Mouse (Mus musculus) lung, postnatal 14 days (tissue): Measurements from ENCODE around the gene Rnf130.
"Not testable (repeated sequence)": the region's sequence is repeated elsewhere in the genome, so short reads cannot be mapped to it uniquely, and the experiment has no call there.

ENCODE experiments used
- DNase-seq: peaks from one replicate; pipeline ENCODE4 v3.0.0; 2021

Rnf130 gene

DNA sequence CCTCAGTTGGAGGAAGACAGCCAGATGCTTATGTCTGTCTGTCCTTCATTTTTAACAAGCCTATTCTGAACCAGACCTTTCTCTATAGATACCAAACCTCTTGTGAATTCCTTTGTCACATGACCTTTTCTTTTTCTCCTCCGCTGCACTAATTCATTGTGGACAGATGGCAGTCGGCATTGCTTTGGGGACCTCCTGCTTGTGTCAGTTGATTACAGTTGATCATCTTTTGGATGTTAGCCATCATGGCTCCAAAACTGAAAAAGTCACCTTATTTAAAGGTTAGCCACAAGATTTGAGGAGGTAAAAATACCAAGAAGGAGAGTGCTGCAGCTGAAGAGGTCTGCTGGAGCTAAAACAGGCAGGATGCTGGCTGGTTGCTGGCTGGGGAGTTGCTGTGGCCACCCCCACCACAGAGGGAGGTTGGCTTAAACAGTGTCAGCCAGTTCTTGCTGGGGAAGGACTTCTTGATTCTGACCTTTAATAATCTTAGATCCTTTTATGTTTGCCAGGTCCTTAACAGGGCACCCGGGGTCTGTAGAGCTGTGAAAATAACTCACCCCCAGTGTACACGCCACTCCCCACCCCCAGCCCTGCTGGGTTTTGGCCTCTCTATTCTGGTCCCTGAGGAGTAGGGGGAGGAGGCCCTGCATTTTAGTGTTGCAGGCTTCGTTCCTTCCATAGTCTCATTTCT lies 66.0 kb downstream of the Rnf130 start:
- no peak for DNase-seq

DNA sequence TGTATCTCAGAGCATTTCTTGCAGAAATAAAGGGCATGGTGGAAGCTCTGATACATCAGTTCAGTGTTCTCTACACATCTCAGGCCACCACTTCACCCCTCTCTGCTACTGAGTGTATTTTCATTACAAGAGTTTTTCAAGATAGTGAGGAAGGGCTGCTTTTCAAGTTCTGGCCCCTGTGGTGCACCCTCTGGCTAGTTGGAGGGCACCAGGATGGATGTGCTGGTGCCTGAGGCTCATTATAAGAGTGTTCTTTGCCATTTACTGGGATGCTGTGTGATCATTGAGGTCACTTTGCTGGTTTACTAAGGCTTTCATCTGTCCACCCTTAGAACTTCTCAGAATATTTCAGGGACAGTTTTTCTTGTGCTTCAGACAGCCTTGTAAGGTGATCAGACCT lies 66.5 kb downstream of the Rnf130 start:
- no peak for DNase-seq

DNA sequence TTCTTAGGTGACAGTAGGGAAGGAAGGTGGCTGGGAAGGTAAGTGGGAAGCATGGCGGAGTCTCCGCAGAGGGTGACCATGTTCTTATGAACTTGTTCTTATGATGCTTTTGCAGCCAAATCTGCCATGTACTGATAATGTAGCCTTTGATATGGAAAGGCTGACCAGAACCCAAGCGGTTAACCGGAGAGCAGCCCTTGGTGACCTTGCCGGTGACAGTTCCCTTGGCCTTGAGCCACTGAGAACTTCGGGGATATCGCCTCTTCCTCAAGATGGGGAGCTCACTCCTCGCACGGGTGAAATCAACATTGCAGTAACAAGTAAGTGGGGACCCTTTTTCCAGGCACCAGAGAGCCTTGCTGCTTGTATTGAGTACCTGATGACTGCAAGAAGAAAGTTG lies 70.5 kb downstream of the Rnf130 start:
- DNase-seq: no peak

DNA sequence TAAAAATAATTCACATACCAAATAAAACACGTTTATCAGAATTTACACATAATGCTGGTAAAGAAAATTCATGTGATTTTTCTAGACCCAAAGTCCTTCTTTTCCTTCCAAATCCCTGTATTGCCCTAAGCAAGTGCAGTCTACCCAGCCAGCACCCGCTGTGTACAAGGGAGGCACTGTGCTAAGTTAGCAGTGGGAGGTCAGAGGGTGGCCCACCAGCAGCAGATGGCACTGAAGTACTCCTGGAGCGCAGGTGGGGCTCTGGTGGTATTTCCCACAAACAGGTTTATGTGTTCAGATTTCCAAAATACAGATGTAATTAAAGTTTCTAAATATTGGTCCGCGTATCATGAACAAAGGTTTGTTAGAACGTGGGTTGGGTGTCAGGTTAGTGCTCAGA lies 71.9 kb downstream of the Rnf130 start:
- no peak for DNase-seq

DNA sequence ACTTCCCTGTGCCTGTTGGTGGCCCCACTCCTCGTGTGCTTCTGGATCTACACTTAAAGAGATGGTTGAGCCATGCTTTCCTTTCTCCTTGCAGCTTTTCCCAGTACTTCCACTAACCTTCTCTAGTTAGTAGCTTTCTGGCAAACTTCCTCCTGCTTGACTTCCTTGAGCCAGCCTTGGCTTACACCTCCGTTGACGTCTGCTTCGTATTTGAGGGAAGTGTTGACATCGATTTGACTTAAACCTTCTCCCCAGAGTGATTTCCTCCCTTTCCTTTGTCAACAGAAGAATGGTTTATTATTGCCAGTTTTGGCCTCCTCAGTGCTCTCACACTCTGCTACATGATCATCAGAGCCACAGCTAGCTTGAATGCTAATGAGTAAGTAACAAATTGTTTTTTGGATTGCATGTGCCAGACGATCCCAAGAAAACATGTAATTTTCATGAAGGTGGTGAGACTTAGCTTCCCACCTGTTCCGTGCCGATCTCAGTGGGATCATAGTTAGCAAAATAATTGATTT lies 73.9 kb downstream of the Rnf130 start:
- DNase-seq: no peak

DNA sequence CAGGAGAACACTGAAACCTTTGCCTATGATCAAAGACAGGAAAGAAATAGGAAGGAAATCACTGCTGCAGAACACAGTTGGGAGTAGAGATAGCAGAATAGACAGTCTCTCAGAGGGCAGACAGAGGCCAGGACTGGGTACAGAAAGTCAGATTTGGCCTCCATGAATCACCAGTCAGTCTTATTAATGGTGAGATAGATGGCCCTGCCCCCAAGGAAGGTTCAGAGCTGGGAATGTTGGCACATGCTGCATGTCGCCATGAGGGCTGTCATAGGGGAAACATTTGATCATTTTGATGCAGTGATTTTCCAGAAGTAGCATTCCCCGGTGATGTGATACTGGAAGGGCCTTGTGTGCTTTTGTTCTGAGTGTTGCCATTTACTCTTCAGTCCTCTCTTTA lies 74.5 kb downstream of the Rnf130 start:
- DNase-seq: no peak

DNA sequence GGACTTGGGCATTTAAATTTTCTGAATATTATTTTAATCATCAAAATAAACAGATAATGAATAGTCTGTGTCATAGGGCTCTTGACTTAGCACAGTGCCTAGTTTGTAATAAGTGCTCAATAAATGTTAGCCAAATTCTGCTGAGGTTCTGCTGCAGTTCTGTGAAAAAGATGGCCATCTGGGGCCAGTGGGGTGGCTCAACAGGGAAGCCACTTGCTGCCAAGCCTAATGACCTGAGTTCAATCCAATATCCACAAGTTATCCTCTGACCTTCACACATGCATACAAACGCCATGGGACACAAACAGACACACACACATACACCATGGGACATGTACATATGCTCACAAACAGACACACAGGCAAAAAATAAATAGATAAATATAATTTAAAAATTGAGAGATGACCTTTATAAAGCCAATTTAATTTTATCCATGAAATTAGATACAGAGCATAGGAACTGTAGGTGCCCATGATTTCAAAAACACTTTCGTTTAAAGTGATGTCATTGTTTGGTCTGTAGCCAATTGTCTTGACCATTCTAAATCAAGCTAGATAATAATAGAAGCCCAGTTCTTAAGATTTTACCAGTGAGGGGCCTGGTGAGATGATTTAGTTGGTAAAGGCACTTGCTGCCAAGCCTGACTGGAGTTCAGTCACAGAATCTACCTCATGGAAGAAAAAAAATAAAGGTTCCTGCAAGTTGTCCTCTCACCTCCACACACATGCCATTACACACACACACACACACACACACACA lies 75.6 kb downstream of the Rnf130 start:
- no peak for DNase-seq

DNA sequence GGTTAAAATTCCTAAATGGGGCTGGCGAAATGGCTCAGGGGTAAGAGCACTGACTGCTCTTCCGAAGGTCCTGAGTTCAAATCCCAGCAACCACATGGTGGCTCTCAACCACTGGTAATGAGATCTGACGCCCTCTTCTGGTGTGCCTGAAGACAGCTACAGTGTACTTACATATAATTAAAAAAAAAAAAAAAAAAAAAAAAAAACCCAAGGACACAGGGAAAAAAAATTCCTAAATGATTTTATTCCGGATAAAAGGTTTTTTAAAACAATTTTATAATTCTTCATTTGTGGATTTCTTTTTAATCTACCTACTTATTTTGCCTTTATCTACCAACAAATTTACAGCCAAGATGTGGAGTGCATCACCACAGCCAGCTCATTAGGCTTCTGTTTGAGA lies 76.8 kb downstream of the Rnf130 start:
- DNase-seq: not testable (repeated sequence)

DNA sequence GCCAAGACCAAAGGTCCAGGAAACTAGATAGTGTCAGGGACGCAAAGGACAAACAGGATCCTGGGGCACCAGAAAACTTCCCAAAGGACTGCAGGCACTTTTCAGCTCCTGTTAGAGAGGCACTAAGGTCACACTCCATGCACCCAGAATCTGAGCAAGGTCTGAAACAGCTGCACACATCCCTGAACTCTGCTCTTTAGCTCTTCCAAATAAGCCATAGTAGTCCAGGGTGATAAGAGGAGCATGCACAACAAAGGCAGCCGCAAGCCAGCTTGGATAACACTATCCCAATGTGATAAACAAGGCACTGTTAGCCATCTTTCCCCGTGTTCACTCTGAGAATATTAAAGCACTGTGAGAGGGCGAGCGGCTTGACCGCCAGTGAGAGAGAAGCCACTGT lies 78.9 kb downstream of the Rnf130 start:
- no peak for DNase-seq

DNA sequence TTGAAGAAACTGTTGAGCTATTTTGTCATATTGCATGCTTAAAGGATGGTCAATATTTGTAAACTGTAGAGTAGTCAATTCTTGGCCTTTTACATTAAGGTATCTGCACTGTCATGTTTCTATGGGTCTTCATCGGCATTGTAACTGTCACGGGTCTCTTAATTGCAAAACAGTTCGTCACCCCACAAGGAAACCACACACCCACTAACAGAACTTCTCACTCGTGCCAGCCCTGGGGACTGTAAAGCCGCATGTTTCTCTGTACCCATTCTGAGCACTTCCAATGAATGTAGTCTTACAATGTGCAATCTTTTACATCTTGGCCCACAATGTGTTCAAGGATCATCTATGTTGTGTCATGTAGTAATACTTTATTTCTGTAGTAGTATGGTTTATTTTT lies 80.1 kb downstream of the Rnf130 start:
- DNase-seq: no peak

DNA sequence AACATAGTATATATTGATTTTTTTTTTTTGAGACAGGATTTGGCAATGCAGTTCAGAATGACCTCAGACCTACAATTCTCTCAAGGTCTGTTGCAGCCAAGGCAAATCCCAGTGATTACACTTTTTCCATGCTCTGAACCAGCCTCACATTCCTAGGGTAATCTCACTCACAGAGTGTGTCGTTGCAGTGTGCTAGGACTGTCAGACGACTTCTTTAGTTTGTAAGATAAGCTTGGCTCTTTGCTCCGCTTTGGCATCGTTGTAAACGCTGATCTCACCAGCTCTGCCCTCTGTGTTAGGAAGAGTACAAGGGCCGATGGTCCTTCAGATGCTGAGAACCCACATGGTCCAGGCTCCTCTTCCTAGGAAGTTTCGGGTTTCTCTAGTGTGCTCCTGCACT lies 80.9 kb downstream of the Rnf130 start:
- DNase-seq: no peak

DNA sequence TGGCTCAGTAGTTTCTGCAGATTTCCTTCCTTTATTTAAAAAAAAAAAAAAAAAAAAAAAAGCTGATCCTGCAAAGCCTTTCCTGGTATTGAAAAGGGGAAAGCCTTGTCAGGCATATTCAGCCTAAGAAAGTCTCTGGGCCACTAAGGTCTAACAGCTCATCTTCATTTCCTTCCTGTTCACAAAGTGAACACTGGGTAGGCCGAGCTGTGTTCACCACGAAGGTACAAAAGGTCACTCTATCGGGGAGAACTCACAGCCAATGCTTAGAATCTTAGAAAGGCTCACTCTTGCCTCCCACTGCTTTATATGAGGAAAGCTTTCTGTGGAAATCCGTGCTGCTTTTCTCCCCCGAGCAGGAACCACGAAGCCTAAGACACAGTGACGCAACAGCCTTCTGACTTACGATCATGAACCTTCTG lies 83.7 kb downstream of the Rnf130 start:
- no peak for DNase-seq

DNA sequence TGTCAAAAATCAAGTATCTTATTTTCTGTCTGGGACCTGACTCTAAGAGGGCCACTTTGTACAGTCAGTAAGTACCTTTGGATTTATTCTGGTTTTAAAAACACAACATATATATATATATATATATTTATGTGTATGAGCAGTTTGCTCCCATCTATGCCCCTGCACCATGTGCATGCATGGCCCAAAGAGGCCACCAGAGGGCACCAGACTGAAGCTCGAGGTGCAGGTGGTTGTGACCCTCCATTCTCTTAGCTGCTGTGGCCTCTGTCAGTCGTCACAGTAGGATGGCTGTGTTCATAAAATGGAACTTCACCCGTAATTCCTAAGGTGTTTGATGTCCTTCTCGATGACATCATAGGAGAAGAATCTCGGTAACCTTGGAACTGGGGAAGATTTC lies 89.2 kb downstream of the Rnf130 start:
- peak; percentile 86 for DNase-seq

DNA sequence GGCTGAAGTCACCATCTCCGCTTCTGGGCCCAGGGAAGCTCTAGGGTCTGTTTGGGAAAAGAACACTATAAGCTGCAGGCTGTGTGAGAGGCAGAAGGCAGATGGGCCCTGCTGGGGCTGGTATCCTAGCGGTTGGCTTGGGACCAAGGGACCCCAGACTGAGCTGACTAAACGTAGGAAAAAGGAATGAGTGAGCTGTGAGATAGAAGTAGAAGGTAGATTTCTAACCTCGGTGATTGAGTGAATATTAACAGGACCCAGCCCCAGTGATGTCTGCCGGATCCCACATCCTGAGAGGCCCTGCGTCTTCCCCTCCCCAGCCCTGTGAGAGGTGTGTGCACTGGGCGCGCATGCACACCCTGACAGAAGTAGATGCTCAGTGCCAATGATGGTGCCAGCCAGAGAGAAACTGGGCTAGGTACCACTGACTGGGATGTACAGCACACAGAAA lies 97.5 kb downstream of the Rnf130 start:
- DNase-seq: no peak

DNA sequence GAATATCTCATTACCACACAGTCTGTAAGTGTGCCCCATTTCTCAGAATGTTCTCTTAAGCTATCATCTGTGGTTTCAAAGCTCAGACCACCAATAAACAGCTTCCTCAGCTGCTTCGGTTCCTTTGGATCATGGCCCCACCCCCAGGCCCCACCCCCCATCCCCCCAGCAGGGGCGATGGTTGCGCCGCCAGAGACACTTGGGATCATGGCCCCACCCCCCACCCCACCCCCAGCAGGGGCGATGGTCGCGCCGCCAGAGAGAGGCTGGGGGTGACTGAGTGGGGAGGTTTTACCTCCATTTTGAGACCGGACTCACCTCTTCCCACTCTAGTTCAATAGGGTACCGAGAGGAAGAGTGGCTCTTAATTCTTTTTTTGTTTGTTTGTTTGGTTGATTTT lies 102.6 kb downstream of the Rnf130 start:
- DNase-seq: no peak

DNA sequence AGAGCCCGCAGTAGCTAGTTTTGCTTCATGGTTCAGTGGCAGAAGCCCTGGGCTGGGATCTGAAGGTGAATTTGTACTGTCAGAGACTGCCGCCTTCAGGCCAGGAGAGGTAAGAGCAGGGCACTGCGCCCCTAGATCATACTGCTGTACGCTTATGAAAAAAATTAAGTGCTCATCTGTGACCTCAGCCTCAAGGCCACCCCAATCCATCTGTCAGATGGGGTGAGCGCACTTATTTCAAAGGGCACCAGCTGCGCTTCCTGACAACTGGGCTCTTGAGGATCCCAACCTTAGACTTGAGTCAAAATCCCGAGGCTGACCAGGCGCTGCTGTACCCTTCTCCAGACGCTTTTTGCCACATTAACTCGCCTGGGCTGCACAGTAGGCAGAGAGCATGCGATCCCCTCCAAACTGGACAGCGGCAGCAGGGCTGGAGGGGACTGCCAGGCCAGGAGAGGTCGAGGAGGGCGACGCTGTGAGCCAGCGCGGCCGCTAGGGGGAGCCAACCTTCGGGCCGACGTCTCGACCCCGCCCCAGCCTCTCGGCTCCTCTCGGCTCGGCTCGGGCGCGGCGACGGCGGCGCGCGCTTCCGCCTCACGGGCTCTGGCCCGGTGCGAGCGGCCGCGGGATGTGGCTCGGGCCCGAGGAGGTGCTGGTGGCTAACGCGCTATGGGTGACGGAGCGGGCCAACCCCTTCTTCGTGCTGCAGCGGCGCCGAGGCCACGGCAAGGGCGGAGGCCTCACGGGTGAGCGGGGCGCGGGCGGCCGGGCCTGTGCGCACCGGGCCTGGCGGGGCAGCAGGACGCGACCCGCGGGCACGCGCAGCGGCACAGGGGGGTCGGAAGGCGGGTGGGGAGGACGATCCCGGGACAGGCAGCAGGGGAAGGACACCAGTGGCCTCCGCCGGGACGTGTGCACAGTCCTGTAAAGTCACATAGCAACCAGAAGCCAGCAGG lies 105.9 kb downstream of the Rnf130 start, which contains the start of gene Tbc1d9b:
TSS of gene Tbc1d9b (plus strand) at position 586 of the 956 bp plus-strand sequence.
- peak; percentile 94 for DNase-seq

DNA sequence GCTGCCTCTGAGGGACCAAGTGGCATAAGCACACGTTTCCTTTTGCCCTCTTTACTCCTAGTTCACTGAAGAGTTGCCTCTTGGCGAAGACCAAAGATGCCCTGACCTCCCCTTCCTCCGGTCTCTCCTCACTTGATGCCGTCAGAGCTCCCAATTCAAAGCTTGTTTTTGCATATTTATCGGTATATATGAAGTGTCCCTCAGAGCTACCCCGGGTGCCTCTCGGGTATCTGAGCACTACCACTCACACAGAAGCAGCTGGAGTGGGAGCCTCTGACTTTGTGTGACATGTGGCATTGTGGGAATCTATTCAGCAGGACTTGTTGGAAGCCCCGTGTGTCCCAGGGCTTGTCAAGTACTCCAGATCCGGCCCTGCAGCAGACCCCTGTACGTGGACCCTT lies 106.7 kb downstream of the Rnf130 start:
- DNase-seq: no peak

DNA sequence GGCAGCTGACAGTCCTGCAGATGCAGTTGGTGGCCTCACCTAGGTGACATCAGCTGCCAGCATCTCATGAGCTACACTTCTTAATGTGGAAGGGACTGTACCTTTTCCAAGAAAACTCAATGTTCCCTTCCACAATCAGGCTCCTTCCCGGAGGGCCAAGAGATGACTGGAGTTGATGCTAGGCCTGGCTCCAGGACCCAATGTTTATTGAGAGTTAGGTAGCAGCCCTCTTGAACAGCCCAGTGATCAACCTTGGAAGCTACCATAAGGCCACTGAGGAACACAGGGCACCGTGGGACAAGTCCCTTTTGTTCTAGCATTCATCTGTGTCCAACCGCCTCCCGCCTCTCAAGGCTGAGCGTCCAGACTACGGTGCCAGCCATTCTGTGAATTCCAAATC lies 107.1 kb downstream of the Rnf130 start:
- no peak for DNase-seq

DNA sequence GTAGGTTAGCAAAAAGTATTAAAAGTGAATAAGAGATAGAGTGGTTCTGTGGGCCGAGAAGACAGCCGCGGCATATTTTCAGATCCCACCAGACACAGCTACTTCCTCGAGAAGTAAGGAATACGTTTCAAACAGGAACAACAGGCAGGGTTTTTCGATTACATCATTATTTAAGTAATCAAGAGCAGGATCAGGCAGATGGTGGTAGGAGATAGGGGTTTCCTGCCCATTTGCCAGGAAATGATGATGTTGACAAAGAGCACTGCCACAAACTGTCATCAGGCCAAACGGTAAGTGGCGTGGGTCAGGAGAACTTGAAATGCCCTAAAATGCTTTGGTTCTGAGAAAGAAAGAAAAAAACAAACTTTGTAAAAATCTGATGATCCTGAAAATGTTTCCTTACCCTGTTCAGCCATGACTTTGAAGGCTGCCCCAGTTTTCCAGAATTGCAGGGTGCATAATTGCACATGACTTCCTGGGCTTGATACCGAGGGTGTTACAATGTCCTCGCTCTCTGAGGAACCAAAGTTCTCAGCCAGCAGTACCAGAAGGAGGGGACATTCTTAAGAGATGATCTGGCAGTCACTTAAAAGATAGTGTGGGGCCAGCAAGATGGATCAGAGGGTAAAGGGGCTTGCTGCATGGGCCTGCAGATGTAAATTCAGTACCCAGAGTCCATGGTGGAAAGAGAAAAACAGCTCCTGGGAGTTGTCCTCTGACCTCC lies 109.2 kb downstream of the Rnf130 start:
- peak; percentile 34 for DNase-seq

DNA sequence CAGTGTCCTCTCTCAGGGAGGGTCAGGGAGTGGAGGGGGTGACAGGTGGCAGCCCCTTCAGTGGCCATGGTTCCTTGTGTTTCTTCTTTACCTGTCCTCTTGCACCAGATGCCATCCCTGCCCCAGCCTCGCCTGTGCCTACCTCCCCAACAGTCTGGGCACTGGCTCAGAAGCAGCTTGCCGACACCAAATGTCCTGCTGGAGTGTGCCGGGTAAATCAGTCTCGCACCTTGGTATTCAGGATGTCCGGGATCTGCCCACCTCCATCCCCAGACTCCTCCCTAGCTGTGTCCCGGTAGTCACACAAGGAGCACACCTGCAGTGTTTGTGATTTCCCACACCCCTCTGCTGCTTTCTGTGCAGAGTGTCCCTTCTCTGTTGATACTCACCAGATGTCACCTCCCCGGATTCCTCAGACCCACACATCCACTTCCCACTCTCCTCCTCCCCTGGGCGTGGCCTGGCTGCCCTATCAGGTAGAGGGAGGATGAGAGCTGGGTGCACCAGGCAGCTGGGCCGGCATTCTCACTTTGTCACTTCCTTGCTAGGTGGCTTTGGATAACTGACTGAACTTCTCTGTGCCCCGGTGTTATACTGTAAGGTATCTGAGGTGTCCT lies 113.2 kb downstream of the Rnf130 start:
- no peak for DNase-seq

DNA sequence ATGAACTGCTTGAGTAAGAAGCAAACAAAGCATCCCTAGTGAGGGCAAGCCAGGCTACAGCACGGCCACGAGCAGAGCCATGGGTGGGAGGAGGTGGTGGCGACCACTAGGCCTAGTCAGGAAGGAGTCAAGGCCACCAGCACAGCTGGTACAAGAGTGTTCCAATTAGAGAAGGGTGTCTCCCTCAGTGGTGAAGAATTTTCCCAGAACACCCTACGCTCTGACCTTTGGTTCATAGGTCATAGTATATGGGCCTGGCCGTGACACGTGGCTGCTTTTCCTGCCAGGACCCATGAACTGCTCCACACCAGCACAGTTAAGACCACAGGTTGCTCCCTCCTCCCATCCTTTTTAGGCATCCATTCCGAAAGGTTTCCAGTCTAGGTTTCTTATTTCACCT lies 114.4 kb downstream of the Rnf130 start:
- no peak for DNase-seq

DNA sequence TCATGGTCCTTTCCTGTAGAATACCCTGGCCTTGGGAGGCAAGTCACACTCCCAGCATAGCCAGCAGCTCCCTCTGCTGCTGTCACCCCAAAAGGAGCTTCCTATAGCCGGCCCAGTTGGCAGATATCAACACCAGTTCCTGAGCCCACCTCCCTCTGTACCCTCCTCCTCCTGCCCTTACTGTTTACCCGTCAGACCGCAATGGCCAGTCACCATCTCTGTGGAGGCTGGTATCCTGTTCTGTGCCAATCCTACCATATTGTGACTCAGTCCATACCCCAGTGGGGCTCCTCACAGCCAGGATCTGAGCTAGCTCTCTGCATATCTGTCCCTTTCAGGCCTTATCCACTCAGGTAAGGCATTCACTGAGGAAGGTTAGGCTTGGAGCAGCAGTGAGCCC lies 120.4 kb downstream of the Rnf130 start:
- no peak for DNase-seq
